Mouse (Mus musculus) frontal cortex, postnatal 10 days (tissue): ENCODE results near the gene Il3ra.

ENCODE experiments used
- DNase-seq, 2 experiments: peaks; one replicate each; pipeline ENCODE4 v3.0.0; 2022; ENCODE audit warnings: low spot score in 2 of 2, mixed read lengths in 1 of 2

Il3ra gene

GRCm38 (mm10) chr14:14345948-14346812 lies at the start of gene Il3ra:
Gene Il3ra, plus strand, starts transcription at chr14:14346275.
- peak; percentile 59 to 77 for DNase-seq

- no peak for DNase-seq
Measured at GRCm38 (mm10) chr14:14308938-14309337, 37.1 kb upstream of the Il3ra start.

GRCm38 (mm10) chr14:14309416-14309815 lies 36.7 kb upstream of the Il3ra start:
- DNase-seq, result no peak

GRCm38 (mm10) chr14:14322528-14322927 lies 23.5 kb upstream of the Il3ra start, which contains the start of gene Olfr31:
Gene Olfr31, plus strand, starts transcription at chr14:14322828.
- DNase-seq, result no peak

GRCm38 (mm10) chr14:14345113-14345871 lies 783 bp upstream of the Il3ra start:
- peak; percentile 86 to 87 for DNase-seq

- peak in 1 of 2 experiments; percentile 38 for DNase-seq
Measured at GRCm38 (mm10) chr14:14346813-14347100, 682 bp downstream of the Il3ra start.

- peak; percentile 63 to 79 for DNase-seq
Measured at GRCm38 (mm10) chr14:14347151-14347835, 1.2 kb downstream of the Il3ra start.

GRCm38 (mm10) chr14:14347836-14348621 lies 2.0 kb downstream of the Il3ra start:
- peak in 1 of 2 experiments; percentile 83 for DNase-seq

GRCm38 (mm10) chr14:14348674-14349401 lies 2.8 kb downstream of the Il3ra start:
- DNase-seq, result peak; percentile 49 to 52

GRCm38 (mm10) chr14:14349485-14350262 lies 3.6 kb downstream of the Il3ra start:
- DNase-seq, result peak; percentile 27 to 50

GRCm38 (mm10) chr14:14350263-14351147 lies 4.4 kb downstream of the Il3ra start:
- peak; percentile 27 to 29 for DNase-seq

GRCm38 (mm10) chr14:14351148-14351455 lies 5.0 kb downstream of the Il3ra start:
- DNase-seq, result peak in 1 of 2 experiments; percentile 20

- peak; percentile 38 to 40 for DNase-seq
Measured at GRCm38 (mm10) chr14:14351721-14352590, 5.9 kb downstream of the Il3ra start.

- DNase-seq, result peak; percentile 5 to 8
Measured at GRCm38 (mm10) chr14:14352606-14353005, 6.5 kb downstream of the Il3ra start.

- peak in 1 of 2 experiments; percentile 5 for DNase-seq
Measured at GRCm38 (mm10) chr14:14353081-14353732, 7.1 kb downstream of the Il3ra start.

GRCm38 (mm10) chr14:14353740-14354510 lies 7.8 kb downstream of the Il3ra start:
- DNase-seq, result peak; percentile 5 to 11
